Mouse (Mus musculus): Measurements from ENCODE around the gene Gm13290. TPM values are rescaled to one million over a fixed set of nuclear protein-coding genes. Genes with fewer than 3 reads are reported as not detected.

Gene Gm13290
- polyA plus RNA-seq, 1 experiment from 2014 or later = not detected

Other genes starting within 250 kb of the Gm13290 start
- not detected in 2 replicates for gene Ifna15, start 215.6 kb upstream of the Gm13290 start, polyA plus RNA-seq (2015; fragmentation: Nextera tagmentation; extraction: Ambion mirVana)
- gene Ifna14, start 202.0 kb upstream of the Gm13290 start, polyA plus RNA-seq (2015; fragmentation: Nextera tagmentation; extraction: Ambion mirVana) = not detected in 2 replicates
- gene Ifna9, start 181.4 kb upstream of the Gm13290 start, polyA plus RNA-seq (2015; fragmentation: Nextera tagmentation; extraction: Ambion mirVana) = not detected in 2 replicates
- gene Ifna12, start 170.5 kb upstream of the Gm13290 start, polyA plus RNA-seq (2015; fragmentation: Nextera tagmentation; extraction: Ambion mirVana) = not detected in 2 replicates
- not detected in 2 replicates for gene C87499, start 139.4 kb upstream of the Gm13290 start, polyA plus RNA-seq (2015; fragmentation: Nextera tagmentation; extraction: Ambion mirVana)
- not detected in 2 replicates for gene Ifna13, start 129.4 kb upstream of the Gm13290 start, polyA plus RNA-seq (2015; fragmentation: Nextera tagmentation; extraction: Ambion mirVana)
- gene Ifna16, start 96.9 kb upstream of the Gm13290 start, polyA plus RNA-seq (2015; fragmentation: Nextera tagmentation; extraction: Ambion mirVana) = not detected in 2 replicates
- gene Ifna2, start 89.9 kb upstream of the Gm13290 start, polyA plus RNA-seq (2015; fragmentation: Nextera tagmentation; extraction: Ambion mirVana) = not detected in 2 replicates
- not detected in 2 replicates for gene Ifnab, start 82.5 kb upstream of the Gm13290 start, polyA plus RNA-seq (2015; fragmentation: Nextera tagmentation; extraction: Ambion mirVana)
- gene Gm26566, start 52.0 kb upstream of the Gm13290 start, polyA plus RNA-seq (2015; fragmentation: Nextera tagmentation; extraction: Ambion mirVana) = 1.1 and 2.1 TPM in 2 replicates
- gene Klhl9, start 51.4 kb upstream of the Gm13290 start, polyA plus RNA-seq (2015; fragmentation: Nextera tagmentation; extraction: Ambion mirVana) = 120 and 125 TPM in 2 replicates
- gene Gm13271, start 19.0 kb upstream of the Gm13290 start, polyA plus RNA-seq (2015; fragmentation: Nextera tagmentation; extraction: Ambion mirVana) = not detected in 2 replicates
- 0.17 TPM in 1 of 2 replicates, not detected in the other for gene Gm13283, start 13.7 kb upstream of the Gm13290 start, polyA plus RNA-seq (2015; fragmentation: Nextera tagmentation; extraction: Ambion mirVana)
- gene Gm13289, start 3.1 kb downstream of the Gm13290 start, polyA plus RNA-seq (2015; fragmentation: Nextera tagmentation; extraction: Ambion mirVana) = not detected in 2 replicates
- gene Gm13272, start 6.0 kb downstream of the Gm13290 start, polyA plus RNA-seq (2015; fragmentation: Nextera tagmentation; extraction: Ambion mirVana) = not detected in 2 replicates
- gene Ifnz, start 8.3 kb downstream of the Gm13290 start, polyA plus RNA-seq (2015; fragmentation: Nextera tagmentation; extraction: Ambion mirVana) = 0.18 TPM in 1 of 2 replicates, not detected in the other
- gene Gm13276, start 11.9 kb downstream of the Gm13290 start, polyA plus RNA-seq (2015; fragmentation: Nextera tagmentation; extraction: Ambion mirVana) = not detected in 2 replicates
- not detected in 2 replicates for gene Gm13277, start 14.8 kb downstream of the Gm13290 start, polyA plus RNA-seq (2015; fragmentation: Nextera tagmentation; extraction: Ambion mirVana)
- gene Gm13278, start 17.7 kb downstream of the Gm13290 start, polyA plus RNA-seq (2015; fragmentation: Nextera tagmentation; extraction: Ambion mirVana) = not detected in 2 replicates
- not detected in 2 replicates for gene Gm13275, start 20.7 kb downstream of the Gm13290 start, polyA plus RNA-seq (2015; fragmentation: Nextera tagmentation; extraction: Ambion mirVana)
- not detected in 2 replicates for gene Gm13279, start 23.6 kb downstream of the Gm13290 start, polyA plus RNA-seq (2015; fragmentation: Nextera tagmentation; extraction: Ambion mirVana)
- 0.43 TPM in 1 of 2 replicates, not detected in the other for gene Gm13285, start 25.8 kb downstream of the Gm13290 start, polyA plus RNA-seq (2015; fragmentation: Nextera tagmentation; extraction: Ambion mirVana)
- not detected in 2 replicates for gene Gm13287, start 29.4 kb downstream of the Gm13290 start, polyA plus RNA-seq (2015; fragmentation: Nextera tagmentation; extraction: Ambion mirVana)
- not detected in 2 replicates for gene Gm13288, start 31.7 kb downstream of the Gm13290 start, polyA plus RNA-seq (2015; fragmentation: Nextera tagmentation; extraction: Ambion mirVana)
- gene Ifna7, start 42.4 kb downstream of the Gm13290 start, polyA plus RNA-seq (2015; fragmentation: Nextera tagmentation; extraction: Ambion mirVana) = not detected in 2 replicates
- not detected in 2 replicates for gene Ifna11, start 46.1 kb downstream of the Gm13290 start, polyA plus RNA-seq (2015; fragmentation: Nextera tagmentation; extraction: Ambion mirVana)
- not detected in 2 replicates for gene Ifna6, start 53.6 kb downstream of the Gm13290 start, polyA plus RNA-seq (2015; fragmentation: Nextera tagmentation; extraction: Ambion mirVana)
- not detected in 2 replicates for gene Ifna5, start 61.7 kb downstream of the Gm13290 start, polyA plus RNA-seq (2015; fragmentation: Nextera tagmentation; extraction: Ambion mirVana)
- gene Ifna4, start 68.0 kb downstream of the Gm13290 start, polyA plus RNA-seq (2015; fragmentation: Nextera tagmentation; extraction: Ambion mirVana) = not detected in 2 replicates
- not detected in 2 replicates for gene Ifna1, start 76.3 kb downstream of the Gm13290 start, polyA plus RNA-seq (2015; fragmentation: Nextera tagmentation; extraction: Ambion mirVana)
- gene Ifne, start 106.4 kb downstream of the Gm13290 start, polyA plus RNA-seq (2015; fragmentation: Nextera tagmentation; extraction: Ambion mirVana) = not detected in 2 replicates